Mouse (Mus musculus) heart, postnatal 25 days (tissue): ENCODE data around the gene Dnal1. TPM values are rescaled to one million over a fixed set of nuclear protein-coding genes. Genes with fewer than 3 reads are reported as not detected.

Experiments
- DNase-seq: peaks from one replicate; pipeline ENCODE4 v3.0.0; 2022; ENCODE audit warnings: low spot score
- intact Hi-C: fragments of 180-260 bp; cut with DNase I; formaldehyde crosslinking; loops from one replicate; pipeline ENCODE4 v1.15.1; 2025
- total RNA-seq, 2 experiments: library from RNA; stranded (reverse); gene quantifications; 2 replicates each; pipeline ENCODE4 v1.2.3; 2021

Dnal1 gene
- total RNA-seq, 2 experiments from 2014 or later: 8.2 to 10.1 TPM

- no peak for DNase-seq
- intact Hi-C loops: loop anchor here (5.0 kb wide), 1 partner anchor 38 kb away; the partner anchor contains the start of gene Elmsan1
Measured at GRCm38 (mm10) chr12:84178652-84179445, 64.7 kb downstream of the Dnal1 start.

GRCm38 (mm10) chr12:84180090-84180489, 65.9 kb downstream of the Dnal1 start:
- DNase-seq: no peak
- intact Hi-C loops: no loop called here

- intact Hi-C loops: no loop called here
- peak; percentile 58 for DNase-seq
Measured at GRCm38 (mm10) chr12:84180701-84181435, 66.7 kb downstream of the Dnal1 start.

- intact Hi-C loops: no loop called here
- no peak for DNase-seq
Measured at GRCm38 (mm10) chr12:84181999-84182398, 67.8 kb downstream of the Dnal1 start.

GRCm38 (mm10) chr12:84184979-84185378, 70.8 kb downstream of the Dnal1 start:
- intact Hi-C loops: no loop called here

GRCm38 (mm10) chr12:84185547-84185946, 71.4 kb downstream of the Dnal1 start:
- intact Hi-C loops: no loop called here

More at GRCm38 (mm10) chr12:84184979-84185378, 70.8 kb downstream of the Dnal1 start:
- no peak for DNase-seq

GRCm38 (mm10) chr12:84186536-84186935, 72.4 kb downstream of the Dnal1 start:
- intact Hi-C loops: no loop called here
- DNase-seq: no peak

More at GRCm38 (mm10) chr12:84185547-84185946, 71.4 kb downstream of the Dnal1 start:
- DNase-seq: no peak

- intact Hi-C loops: no loop called here
- no peak for DNase-seq
Measured at GRCm38 (mm10) chr12:84186950-84187349, 72.8 kb downstream of the Dnal1 start.

GRCm38 (mm10) chr12:84187752-84188601, 73.8 kb downstream of the Dnal1 start:
- intact Hi-C loops: no loop called here
- DNase-seq: no peak

- intact Hi-C loops: no loop called here
- DNase-seq: no peak
Measured at GRCm38 (mm10) chr12:84188881-84189444, 74.8 kb downstream of the Dnal1 start.

- intact Hi-C loops: no loop called here
- no peak for DNase-seq
Measured at GRCm38 (mm10) chr12:84190151-84190820, 76.1 kb downstream of the Dnal1 start.

GRCm38 (mm10) chr12:84191190-84191589, 77.0 kb downstream of the Dnal1 start:
- intact Hi-C loops: no loop called here
- DNase-seq: no peak

- no peak for DNase-seq
- intact Hi-C loops: loop anchor here (2.0 kb wide), 1 partner anchor 27 kb away; the partner anchor contains the start of gene Elmsan1
Measured at GRCm38 (mm10) chr12:84191770-84192169, 77.6 kb downstream of the Dnal1 start.

GRCm38 (mm10) chr12:84192280-84192679, 78.1 kb downstream of the Dnal1 start:
- intact Hi-C loops: loop anchor here (2.0 kb wide), 1 partner anchor 27 kb away; the partner anchor contains the start of gene Elmsan1
- no peak for DNase-seq

- intact Hi-C loops: loop anchor here (2.0 kb wide), 1 partner anchor 26 kb away; the partner anchor contains the start of gene Elmsan1
- DNase-seq: no peak
Measured at GRCm38 (mm10) chr12:84192741-84193641, 78.8 kb downstream of the Dnal1 start.

GRCm38 (mm10) chr12:84193642-84194399, 79.7 kb downstream of the Dnal1 start:
- intact Hi-C loops: loop anchor here (2.0 kb wide), 1 partner anchor 25 kb away; the partner anchor contains the start of gene Elmsan1
- peak; percentile 93 for DNase-seq

GRCm38 (mm10) chr12:84194400-84195109, 80.4 kb downstream of the Dnal1 start:
- DNase-seq: no peak
- intact Hi-C loops: no loop called here
